Mouse (Mus musculus) neutrophil, adult 5-6 weeks (primary cell): Measurements from ENCODE around the gene Antxr1. TPM values are rescaled to one million over a fixed set of nuclear protein-coding genes. Genes with fewer than 3 reads are reported as not detected.

Source experiments
- ATAC-seq: fragments of 151-379, 151-347 bp; 2 replicates; pipeline ENCODE4 v1.8.0; 2017; ENCODE audit warnings: mild to moderate bottlenecking, moderate TSS enrichment; ENCODE audit not compliant: insufficient number of reproducible peaks, poor library complexity, low FRiP score, severe bottlenecking; ENCODE audit errors: extremely low read depth
- total RNA-seq: library from RNA; stranded (forward); fragments of 200-1000 nt; gene quantifications from 2 replicates; pipeline ENCODE4 v1.2.3, GENCODE M21; 2017

Antxr1 gene
- total RNA-seq, 1 experiment from 2014 or later = not detected

DNA sequence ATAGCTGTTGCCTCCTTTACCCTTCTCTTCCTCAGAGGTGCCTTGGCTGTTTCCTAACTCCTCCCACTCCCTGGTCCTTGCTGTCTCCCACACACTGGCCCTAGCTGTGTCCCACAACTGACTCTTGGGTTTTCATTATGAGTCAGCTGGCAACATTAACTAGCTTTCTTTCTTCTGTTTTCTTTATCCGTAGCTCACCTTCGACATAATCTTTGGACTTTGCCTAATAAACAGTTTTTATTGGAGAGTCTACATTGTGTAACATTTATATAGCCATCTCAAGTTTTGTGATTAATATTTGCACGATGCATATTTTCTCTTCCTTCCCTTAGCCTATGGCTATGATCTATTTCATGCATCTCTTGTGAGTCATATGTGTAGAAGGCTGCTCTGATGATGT lies 40.7 kb downstream of the Antxr1 start:
- ATAC-seq = no peak

DNA sequence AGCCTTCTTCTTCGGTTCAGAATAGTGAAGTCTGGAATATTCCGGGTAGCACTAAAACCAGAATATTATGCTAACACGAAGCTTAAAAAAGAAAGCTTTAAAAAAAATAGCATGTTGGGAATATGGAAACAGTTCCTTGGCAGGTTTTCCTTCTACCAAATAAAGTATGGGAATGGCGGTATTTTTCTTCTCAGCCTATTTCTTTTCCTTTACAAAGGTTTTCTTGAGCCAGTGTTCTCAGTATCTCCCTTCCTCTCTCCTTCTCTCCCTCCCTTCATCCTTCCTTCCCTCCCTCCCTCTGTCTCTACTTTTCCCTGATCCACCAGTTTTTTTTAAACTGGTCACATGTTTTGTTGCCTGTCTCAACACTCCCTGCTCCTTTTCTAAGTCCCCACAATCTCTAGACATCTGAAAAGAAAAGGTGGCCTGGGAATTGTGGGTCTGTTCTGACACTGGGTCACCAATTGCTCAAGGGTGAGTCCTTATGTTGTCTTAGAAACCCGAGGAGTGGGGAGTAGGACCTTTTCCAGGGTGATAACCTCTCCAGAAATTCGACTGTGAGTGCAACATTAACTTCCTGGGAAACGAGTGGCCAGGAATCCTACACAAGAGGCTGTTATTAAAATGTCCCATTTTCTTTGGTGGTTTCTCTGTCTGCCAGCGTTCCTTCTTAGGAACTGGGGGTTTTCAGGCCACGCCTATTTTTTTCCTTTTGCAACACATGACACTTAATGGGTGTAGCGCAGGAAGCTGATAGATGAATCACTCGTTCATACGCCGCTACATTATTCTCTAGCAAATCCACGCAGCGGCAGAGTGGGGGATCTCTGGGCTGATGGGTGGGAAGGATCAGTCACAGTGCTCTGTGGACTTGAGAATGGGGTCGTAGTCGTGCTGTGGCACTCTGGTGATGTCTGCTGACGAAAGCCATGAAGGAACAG lies 42.4 kb downstream of the Antxr1 start:
- ATAC-seq = no peak

DNA sequence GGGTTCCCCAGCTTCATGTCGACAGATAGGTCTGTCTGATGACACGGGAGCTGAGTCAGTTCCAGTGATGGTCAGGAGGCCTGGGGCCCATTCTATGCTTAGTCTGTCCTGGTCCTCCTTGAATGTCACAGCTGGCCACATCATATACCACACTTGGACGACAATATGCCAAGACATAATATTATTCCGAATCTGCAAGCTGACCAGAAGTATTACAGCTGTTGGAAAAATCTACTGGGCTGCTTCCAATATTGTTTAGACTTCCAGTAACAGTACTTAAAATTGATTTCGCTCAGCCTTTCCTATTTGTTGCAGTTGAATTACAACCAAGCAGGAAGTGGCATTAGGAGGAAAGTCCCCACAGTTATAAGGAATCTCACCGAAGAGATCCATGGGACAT lies 48.4 kb downstream of the Antxr1 start:
- no peak for ATAC-seq

DNA sequence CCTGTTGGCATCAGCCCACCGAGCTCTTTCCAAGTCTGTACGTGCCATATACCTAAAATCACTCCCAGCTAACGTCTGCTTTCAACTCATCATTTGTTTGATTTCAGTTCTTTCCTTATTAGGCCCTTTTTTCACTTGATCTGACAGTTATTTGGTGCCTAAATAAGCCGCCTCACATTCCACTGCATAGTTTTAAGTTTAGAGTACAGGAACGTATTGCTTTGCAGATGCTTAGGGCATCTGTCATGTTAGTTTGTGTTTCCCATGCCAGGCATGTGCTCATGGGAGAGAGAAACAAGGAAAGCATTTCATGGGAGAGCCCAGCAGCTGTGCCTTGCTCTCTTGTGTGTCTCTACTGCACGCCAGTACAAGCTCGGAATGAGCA lies 50.3 kb downstream of the Antxr1 start:
- ATAC-seq = no peak

DNA sequence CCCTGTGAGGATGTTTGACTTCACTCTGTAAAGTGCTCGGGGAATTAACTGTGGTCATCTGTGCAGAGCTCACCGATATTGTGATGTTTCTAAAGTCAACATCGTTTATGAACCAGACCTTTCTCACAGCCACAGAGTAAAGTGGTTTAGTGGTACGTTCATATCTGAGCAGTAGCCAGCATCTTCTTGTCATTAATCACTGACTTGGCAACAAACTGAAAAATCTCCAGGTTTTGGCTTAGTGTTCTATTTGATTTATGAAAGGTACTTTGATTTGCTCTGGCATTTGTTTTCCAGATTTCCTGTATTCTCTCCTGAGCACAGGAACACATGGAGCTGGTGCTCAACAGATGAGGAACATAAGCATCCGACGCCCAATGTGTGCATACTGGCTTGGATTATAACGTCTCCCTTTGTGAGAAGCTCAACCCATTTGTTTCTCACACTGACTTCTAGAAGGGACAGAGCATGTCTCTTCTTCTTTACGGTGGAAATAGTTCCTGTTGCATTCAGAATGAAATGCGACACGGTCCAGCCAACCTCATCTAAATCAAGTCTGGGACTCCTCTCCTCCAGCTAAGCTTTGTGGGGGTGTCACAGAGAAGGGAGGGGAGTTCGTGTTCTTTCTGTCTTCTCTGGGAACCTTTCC lies 50.8 kb downstream of the Antxr1 start:
- ATAC-seq = no peak

DNA sequence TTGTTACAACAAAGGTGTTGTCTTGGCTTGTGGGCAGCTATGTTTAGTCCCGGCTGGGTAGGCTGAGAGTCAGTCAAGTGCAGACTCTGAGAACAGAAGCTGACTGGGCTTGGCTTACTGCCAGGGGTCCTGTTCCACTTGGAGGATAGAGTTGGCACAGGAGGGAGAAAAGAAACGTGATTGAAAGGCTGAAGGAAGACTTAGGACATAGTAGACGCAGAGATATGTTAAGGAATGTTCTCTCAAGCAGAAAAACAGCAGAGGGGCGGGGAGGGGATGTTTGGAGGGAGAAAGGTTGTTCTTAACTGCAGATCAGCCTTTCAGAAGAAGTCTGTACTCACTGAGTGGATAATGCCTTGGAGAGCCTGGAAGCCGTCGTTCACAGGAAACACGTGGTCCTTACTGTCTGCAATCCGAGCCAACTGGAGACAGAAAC lies 53.3 kb downstream of the Antxr1 start:
- no peak for ATAC-seq

DNA sequence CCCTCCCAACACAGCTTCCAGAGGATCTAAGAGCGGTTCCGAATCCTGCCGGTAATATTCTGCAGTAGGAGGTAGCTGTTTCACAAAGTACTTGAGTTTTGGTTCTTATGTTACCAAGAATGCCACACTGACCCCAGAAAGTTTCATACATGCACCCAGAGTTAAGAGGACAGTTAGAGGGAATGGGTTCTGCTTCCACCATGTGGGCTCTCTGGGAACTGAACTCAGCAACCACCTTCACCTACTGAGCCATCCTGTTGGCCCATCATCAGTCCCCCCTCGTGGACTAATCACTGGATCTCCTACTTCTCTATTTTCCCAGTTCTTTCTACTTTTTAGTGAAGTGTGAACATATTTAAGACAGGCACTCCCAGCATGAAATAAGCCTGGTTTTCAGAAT lies 53.9 kb downstream of the Antxr1 start:
- ATAC-seq = no peak

DNA sequence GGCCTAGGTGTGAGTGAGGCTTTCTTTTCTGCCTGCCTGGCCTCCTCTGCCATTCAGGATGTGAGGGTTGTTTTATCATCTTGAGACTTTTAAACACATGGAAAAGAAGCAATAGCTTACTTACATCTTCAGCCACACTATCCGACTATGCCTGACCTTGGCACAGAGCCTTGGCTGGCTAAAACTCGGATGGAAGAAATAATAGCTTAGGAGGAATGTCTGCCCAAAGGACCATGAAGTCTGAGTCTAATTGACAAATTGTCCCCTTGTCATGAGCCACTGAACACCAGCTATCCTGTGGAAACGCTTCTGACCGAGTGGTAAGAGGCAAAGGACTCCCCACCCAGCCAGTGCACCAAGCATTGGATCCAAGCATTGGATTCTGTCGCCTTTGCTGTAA lies 57.5 kb downstream of the Antxr1 start:
- no peak for ATAC-seq

DNA sequence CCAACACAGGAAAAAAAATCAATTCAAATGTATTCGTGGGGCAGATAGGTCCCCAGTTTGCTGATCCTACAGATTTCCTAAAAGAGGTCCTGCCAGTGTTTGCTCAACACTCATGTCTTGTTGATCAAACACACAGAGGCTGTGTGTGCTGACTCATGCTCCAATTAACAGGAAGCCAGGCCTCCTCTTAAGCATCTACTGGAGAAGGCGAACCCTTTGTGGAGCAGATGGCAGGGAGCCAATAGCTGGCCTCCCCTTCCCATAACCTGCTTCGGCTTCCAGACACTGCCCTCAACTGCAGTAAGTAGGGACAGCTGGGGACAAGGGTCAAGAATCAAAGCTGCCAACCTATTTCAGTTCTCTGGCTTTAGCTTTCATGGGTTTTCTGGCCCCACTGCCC lies 58.1 kb downstream of the Antxr1 start:
- ATAC-seq = no peak

DNA sequence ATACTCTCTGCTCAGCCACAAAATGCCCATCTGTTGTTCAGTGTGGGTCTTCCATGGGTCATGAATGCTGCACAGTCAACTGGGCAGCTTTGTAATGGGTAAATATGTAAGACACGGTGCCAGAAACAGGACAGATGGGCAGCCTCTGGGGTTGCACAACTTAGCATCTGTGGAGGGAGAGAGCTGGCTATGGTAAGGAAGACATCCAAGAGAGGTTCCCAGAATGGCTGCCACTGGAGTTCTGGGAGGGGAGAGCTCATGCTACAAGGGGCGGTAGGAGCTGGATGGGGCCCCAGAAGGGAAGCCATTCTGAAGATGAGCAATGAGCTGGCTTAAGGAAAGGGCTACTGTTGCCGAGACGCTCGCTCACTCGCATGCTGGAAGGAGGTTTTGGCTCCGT lies 58.7 kb downstream of the Antxr1 start:
- no peak for ATAC-seq

DNA sequence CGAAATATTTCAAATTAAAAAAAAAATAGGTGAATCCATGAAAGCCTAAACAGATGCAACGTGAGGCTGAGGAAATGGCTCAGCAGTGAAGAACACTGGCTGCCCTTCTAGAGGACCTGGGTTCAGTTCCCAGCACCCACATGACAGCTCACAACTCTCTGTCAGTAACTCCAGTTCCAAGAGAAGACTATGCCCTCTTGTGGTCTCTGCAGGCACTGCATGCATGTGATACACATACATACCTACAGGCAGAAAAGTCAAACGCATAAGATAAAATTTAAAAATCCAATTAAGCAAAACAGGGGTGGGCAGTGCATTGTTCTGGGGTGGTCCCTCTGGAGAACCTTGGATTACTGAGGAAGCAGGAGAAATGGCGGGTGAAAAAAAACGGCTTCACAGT lies 60.8 kb downstream of the Antxr1 start:
- no peak for ATAC-seq

DNA sequence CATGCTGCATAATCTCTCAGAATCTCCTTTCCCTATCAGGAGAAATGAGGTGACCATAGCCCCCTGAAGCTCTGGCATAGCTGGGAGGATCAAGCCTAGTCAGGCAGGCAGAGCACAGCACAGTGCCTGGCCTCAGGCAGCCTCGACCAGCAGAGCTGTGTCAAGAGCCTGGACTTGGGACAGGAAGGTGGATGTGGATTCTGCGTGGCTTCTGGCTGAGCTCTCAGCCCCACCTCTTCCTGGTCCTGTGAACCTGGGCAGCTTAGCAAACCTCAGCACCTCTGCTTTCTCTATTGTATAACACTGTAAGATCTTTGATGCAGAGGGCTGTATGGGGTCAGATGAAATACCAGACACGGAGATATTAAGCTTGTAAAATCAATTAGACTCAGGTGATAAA lies 61.8 kb downstream of the Antxr1 start:
- ATAC-seq = no peak

DNA sequence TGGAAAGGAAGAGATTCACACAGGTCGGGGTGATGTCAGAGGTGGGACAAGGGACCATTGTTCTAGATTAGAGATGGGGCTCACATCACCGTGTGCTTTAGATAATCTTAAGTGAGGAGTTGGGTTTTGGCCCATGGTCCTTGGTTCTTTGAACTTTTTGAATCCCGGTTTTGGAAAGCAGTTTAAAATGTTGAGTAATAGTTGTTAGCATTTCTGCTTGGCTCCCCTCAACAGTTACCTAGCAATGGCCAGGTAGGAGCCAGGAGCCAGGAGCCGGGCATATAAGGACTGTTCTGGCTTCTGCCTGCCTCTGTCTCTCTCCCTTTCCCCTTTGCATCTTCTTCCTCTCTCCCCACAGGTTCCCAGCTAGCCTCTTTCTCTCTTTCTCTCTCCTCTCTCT lies 62.5 kb downstream of the Antxr1 start:
- ATAC-seq = no peak

DNA sequence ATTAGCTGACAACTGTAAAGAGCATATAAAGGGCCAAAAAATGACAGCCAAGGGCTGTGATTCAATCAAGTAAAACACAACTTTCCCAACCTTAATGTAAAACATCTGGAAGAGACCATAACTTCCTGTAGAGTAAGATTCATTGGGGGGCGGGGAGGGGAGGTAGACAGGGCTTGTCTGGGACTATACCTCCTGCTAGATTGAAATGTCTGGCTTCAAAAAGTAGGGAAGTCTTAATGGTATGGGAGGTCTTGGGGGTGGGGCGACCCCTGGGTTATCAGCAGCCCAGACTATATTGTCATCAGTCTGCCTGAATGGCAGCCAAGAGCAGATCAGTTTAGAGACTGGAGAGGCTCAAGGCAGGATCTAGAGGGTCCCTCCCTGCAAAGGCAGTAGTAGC lies 63.4 kb downstream of the Antxr1 start:
- no peak for ATAC-seq

DNA sequence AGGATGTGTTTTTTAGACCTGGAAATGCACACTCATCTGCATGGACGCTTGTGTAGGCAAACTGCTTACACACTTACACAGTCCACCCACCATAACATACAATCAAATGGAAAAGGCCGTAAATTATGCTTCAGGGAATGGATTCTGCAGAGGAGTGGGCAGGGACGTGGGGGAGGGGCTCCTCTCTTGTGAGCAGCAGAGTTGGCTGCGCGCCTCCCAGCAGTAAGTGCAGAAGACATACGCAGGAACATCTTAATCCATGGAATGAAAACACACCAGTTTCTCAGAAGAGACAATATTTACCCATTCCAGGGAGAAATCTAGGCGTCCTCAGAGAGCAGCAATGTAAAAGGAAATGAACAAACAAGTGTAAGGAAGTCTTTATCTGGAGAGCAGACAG lies 65.2 kb downstream of the Antxr1 start:
- no peak for ATAC-seq

DNA sequence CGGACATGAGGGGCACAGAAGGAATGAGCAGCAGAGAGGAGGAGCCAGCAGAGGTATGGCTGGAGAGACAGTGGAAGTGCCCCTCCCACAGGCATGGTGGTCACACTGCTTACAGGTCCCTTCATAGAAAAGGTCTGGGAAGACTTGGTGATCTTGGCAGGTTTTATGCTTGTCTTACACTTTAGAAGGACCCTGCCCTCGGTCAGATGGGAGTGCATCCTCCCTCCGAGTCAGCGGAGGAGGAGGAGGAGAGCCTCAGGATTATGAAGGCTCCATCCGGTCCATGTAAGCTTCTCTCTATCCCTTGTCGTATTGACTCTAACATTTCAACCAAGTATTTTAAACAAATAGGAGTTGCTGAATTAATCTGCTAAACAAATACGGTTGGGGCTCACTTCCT lies 65.7 kb downstream of the Antxr1 start:
- no peak for ATAC-seq

DNA sequence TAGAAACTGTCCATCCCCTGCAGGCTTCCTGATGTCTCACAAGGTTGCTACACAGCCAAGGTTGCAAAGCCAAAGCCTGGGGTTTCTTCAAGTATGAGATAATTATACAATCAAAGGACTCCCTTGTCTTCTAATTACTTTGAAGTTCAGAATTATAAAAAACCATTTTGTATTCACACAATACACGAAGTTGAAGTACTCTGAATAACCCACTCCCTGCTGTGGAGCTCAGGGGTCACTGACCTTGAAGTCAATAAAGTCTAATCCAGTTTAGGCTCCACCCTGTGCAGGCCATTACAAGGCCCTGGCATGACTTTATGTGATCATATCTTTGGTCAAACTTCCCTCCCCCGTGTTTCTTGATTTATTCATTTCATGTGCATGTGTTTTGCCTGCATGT lies 73.0 kb downstream of the Antxr1 start:
- no peak for ATAC-seq

DNA sequence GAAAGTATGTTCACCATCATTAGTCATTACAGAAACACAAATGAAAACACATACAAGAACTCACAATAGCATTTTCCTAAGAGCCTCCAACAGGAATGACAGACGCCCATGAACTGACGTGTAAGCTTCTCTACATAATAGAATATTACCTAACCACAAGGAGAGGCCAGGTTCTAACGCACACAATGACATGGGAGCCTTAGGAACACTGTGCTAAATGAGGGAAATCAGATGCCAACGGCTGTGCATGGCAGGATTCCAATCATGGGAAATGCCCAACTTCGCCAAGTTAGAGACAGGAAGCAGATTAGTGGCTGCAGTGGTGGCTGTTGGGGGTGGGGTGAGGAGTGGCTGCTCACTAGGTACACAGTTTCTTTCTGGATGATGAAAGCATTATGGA lies 76.6 kb downstream of the Antxr1 start:
- no peak for ATAC-seq

DNA sequence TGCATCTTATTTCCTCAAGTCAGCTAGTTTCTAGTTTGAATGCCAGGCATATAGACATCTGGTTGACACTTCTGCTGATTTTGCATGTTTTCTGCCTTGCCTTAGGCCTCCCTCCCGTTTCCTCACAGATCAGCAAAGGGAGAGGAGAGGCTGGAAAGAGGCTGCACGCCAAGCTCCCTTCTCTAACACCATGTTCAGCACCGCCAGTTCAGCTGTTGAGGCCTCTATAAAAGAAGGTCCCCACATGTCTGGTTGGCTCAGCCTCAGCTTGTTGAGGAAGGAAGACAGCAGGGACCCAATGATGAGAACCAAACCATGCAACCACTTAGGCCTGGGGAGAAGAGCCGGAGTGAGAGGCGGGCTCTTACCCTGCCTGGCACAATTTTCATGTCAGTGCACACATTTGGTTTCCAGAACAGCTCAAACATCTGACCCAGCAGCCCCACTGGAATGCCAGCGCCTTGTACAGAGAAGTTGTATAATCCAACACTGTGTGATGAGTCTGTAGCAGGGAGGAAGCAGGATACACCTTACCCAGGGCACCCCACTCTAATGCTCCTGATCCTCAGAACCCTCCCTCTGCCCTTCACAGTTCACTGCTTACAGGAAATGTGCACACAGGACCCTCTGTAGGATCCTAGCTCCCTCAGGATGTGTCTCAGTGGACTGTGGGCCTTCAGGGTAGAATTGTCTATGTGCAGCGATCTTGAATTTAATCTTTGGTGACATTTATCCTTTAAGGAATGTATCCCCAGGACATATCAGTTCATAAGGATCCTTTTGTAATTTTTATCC lies 77.4 kb downstream of the Antxr1 start:
- no peak for ATAC-seq

DNA sequence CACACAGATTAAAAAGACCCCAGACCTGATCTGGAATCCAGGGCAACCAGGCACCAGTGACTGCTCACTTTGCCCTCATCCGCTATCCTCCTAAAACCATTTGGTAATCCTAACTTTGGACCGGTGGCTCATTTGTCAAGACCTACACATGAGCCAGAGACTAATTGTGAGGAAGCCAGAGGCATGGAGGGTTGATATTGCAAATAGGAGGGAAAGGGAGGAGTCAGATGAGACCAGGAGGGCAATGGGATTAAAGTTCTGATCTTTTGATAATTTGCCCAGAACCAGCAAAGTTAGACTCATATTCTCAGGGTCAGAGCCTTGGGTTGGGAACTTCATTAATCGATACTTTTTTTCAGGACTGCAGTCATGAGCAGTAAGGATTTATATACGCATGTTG lies 78.2 kb downstream of the Antxr1 start:
- ATAC-seq = no peak
